Mouse (Mus musculus): ENCODE measurements around the gene Milr1. TPM values are rescaled to one million over a fixed set of nuclear protein-coding genes. Genes with fewer than 3 reads are reported as not detected.
A peak's percentile ranks its signal among the peaks of the same experiment; 100 is the strongest.
"Not testable (repeated sequence)": the region's sequence is repeated elsewhere in the genome, so short reads cannot be mapped to it uniquely, and the experiment has no call there.

Gene Milr1
- polyA plus RNA-seq, 1 experiment from 2014 or later = 1.3 TPM

DNA sequence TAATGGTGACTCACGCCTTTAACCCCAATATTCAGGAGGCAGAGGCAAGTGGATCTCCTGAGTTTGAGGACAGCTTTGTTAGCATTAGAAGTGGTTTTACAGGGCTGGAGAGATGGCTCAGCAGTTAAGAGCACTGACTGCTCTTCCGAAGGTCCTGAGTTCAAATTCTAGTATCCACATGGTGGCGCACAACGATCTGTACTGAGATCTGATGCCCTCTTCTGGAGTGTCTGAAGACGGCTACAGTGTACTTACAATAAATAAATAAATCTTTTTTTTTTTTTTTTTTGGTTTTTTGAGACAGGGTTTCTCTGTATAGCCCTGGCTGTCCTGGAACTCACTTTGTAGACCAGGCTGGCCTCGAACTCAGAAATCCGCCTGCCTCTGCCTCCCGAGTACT lies 10.3 kb upstream of the Milr1 start:
- H3K27me3 ChIP-seq (ENCODE audit: control insufficient read depth, insufficient read depth, low read length); H3K27ac ChIP-seq (ENCODE audit: low read depth, low read length); H3K4me3 ChIP-seq (ENCODE audit: low read depth, low read length); H3K9ac ChIP-seq (ENCODE audit: low read length); H3K4me1 ChIP-seq (replicated peaks; ENCODE audit: control insufficient read depth, insufficient read depth, low read length); ATAC-seq (replicated peaks; ENCODE audit: low FRiP score); H3K9me3 ChIP-seq (ENCODE audit: control insufficient read depth, low read length); H3K4me2 ChIP-seq (ENCODE audit: low read depth, low read length, severe bottlenecking); DNase-seq (ENCODE audit: low spot score); H3K36me3 ChIP-seq (ENCODE audit: control insufficient read depth, insufficient read depth, low read length): not testable (repeated sequence)
- 84% methylated on average over 7 of the region's 8 CpGs for WGBS

DNA sequence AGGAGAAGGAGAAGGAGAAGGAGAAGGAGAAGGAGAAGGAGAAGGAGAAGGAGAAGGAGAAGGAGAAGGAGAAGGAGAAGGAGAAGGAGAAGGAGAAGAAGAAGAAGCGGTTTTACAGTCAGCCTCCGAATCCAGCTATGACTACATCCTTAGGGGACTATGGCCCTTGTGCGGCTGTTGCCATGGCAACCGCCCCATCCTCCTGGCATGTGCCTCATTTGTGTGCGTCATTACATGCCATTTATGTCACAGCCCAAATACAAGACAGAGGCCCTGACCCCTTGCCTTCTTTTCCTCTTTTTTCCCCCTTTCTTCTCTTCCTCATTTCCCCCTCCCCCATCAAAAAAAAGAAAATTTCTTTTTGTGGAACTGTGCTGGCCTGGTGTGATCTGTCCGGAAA lies 9.8 kb upstream of the Milr1 start:
- H3K27me3 ChIP-seq (ENCODE audit: control insufficient read depth, insufficient read depth, low read length) = no peaks in the 10 kb centered on the region
- 48% methylated on average over 6 of the region's 6 CpGs for WGBS
- H3K4me1 ChIP-seq (replicated peaks; ENCODE audit: control insufficient read depth, insufficient read depth, low read length) = peaks cover 10% of the 10 kb centered on the region; the same call in 1 of the 2 replicates
- H3K36me3 ChIP-seq (ENCODE audit: control insufficient read depth, insufficient read depth, low read length) = no peaks in the 10 kb centered on the region
- H3K9me3 ChIP-seq (ENCODE audit: control insufficient read depth, low read length) = no peaks in the 10 kb centered on the region
- no peak overlapping the region for H3K9ac ChIP-seq (ENCODE audit: low read length)
- ATAC-seq (replicated peaks; ENCODE audit: low FRiP score) (0 out of 2 replicates have a peak, but pooled peaks have one; percentile 60), DNase-seq (ENCODE audit: low spot score) (peak; percentile 80)
- H3K27ac ChIP-seq (ENCODE audit: low read depth, low read length) = no peak overlapping the region
- no peak overlapping the region for H3K4me3 ChIP-seq (ENCODE audit: low read depth, low read length)
- no peak overlapping the region for H3K4me2 ChIP-seq (ENCODE audit: low read depth, low read length, severe bottlenecking)

- DNase-seq (ENCODE audit: low spot score) = no peak
- no peaks in the 10 kb centered on the region for H3K36me3 ChIP-seq (ENCODE audit: control insufficient read depth, insufficient read depth, low read length)
- 94% methylated on average over 3 of the region's 3 CpGs for WGBS
- H3K4me3 ChIP-seq (ENCODE audit: low read depth, low read length) = no peak overlapping the region
- no peak overlapping the region for H3K4me2 ChIP-seq (ENCODE audit: low read depth, low read length, severe bottlenecking)
- H3K9me3 ChIP-seq (ENCODE audit: control insufficient read depth, low read length) = no peaks in the 10 kb centered on the region
- no peaks in the 10 kb centered on the region for H3K27me3 ChIP-seq (ENCODE audit: control insufficient read depth, insufficient read depth, low read length)
- peaks cover 8% of the 10 kb centered on the region; the same call in 1 of the 2 replicates for H3K4me1 ChIP-seq (replicated peaks; ENCODE audit: control insufficient read depth, insufficient read depth, low read length)
- H3K27ac ChIP-seq (ENCODE audit: low read depth, low read length) = no peak overlapping the region
- no peak for ATAC-seq (replicated peaks; ENCODE audit: low FRiP score)
- H3K9ac ChIP-seq (ENCODE audit: low read length) = no peak overlapping the region
These were observed 9.2 kb upstream of the Milr1 start for GRCm38 (mm10) chr11:106741826-106742225.

GRCm38 (mm10) chr11:106742388-106742841 lies 8.6 kb upstream of the Milr1 start:
- ATAC-seq (replicated peaks; ENCODE audit: low FRiP score) (no peak), DNase-seq (ENCODE audit: low spot score) (no peak)
- 54% methylated on average over 6 of the region's 6 CpGs for WGBS

DNA sequence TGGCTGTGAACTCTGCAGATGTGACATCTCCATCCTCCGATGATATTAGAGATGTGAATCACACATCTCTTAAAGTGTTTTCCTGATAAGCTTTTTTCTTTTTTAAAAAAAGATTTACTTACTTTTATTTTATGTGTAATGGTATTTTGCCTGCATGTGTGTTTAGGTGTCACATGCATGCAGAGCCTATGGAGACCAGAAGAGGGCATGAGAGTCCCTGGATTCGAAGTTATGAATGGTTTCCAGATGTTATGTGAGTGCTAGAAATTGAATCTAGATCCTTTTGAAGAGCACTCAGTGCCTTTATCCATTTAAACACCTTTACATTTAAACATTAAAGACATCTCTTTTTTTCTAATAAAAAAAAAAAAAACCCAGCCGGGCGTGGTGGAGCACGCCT lies 6.1 kb upstream of the Milr1 start:
- DNase-seq (ENCODE audit: low spot score) = no peak
- no peaks in the 10 kb centered on the region; the same call in 1 of the 2 replicates for H3K9me3 ChIP-seq (ENCODE audit: control insufficient read depth, low read length)
- no peak overlapping the region for H3K27ac ChIP-seq (ENCODE audit: low read depth, low read length)
- H3K9ac ChIP-seq (ENCODE audit: low read length) = no peak overlapping the region
- no peaks in the 10 kb centered on the region for H3K36me3 ChIP-seq (ENCODE audit: control insufficient read depth, insufficient read depth, low read length)
- no peak for ATAC-seq (replicated peaks; ENCODE audit: low FRiP score)
- H3K27me3 ChIP-seq (ENCODE audit: control insufficient read depth, insufficient read depth, low read length) = no peaks in the 10 kb centered on the region
- no peak overlapping the region for H3K4me3 ChIP-seq (ENCODE audit: low read depth, low read length)
- H3K4me1 ChIP-seq (replicated peaks; ENCODE audit: control insufficient read depth, insufficient read depth, low read length) = no peaks in the 10 kb centered on the region
- H3K4me2 ChIP-seq (ENCODE audit: low read depth, low read length, severe bottlenecking) = no peak overlapping the region
- WGBS = 86% methylated on average over 5 of the region's 5 CpGs

More at GRCm38 (mm10) chr11:106742388-106742841, 8.6 kb upstream of the Milr1 start:
- H3K4me3 ChIP-seq (ENCODE audit: low read depth, low read length) = no peak overlapping the region
- H3K27ac ChIP-seq (ENCODE audit: low read depth, low read length) = no peak overlapping the region
- no peak overlapping the region for H3K4me2 ChIP-seq (ENCODE audit: low read depth, low read length, severe bottlenecking)
- H3K4me1 ChIP-seq (replicated peaks; ENCODE audit: control insufficient read depth, insufficient read depth, low read length) = peaks cover 3% of the 10 kb centered on the region; the same call in 1 of the 2 replicates
- no peak overlapping the region for H3K9ac ChIP-seq (ENCODE audit: low read length)
- no peaks in the 10 kb centered on the region for H3K27me3 ChIP-seq (ENCODE audit: control insufficient read depth, insufficient read depth, low read length)
- H3K36me3 ChIP-seq (ENCODE audit: control insufficient read depth, insufficient read depth, low read length) = no peaks in the 10 kb centered on the region
- no peaks in the 10 kb centered on the region; the same call in 1 of the 2 replicates for H3K9me3 ChIP-seq (ENCODE audit: control insufficient read depth, low read length)

GRCm38 (mm10) chr11:106749557-106750120 lies 1.4 kb upstream of the Milr1 start:
- H3K9me3 ChIP-seq (ENCODE audit: control insufficient read depth, low read length); DNase-seq (ENCODE audit: low spot score); H3K36me3 ChIP-seq (ENCODE audit: control insufficient read depth, insufficient read depth, low read length); ATAC-seq (replicated peaks; ENCODE audit: low FRiP score); H3K27ac ChIP-seq (ENCODE audit: low read depth, low read length); H3K27me3 ChIP-seq (ENCODE audit: control insufficient read depth, insufficient read depth, low read length); H3K9ac ChIP-seq (ENCODE audit: low read length); H3K4me1 ChIP-seq (replicated peaks; ENCODE audit: control insufficient read depth, insufficient read depth, low read length); H3K4me3 ChIP-seq (ENCODE audit: low read depth, low read length); H3K4me2 ChIP-seq (ENCODE audit: low read depth, low read length, severe bottlenecking): not testable (repeated sequence)
- 95% methylated on average over 7 of the region's 7 CpGs for WGBS

GRCm38 (mm10) chr11:106750121-106750751 lies 790 bp upstream of the Milr1 start, which contains the start of gene Pecam1:
Pecam1 (minus strand) TSS chr11:106750628.
- Histone ChIP-seq H3K9me3 (ENCODE audit: control insufficient read depth, low read length) (no peaks in the 10 kb centered on the region; the same call in 1 of the 2 replicates), H3K9ac (ENCODE audit: low read length) (no peak within 1 kb of the TSS), H3K27me3 (ENCODE audit: control insufficient read depth, insufficient read depth, low read length) (no peaks in the 10 kb centered on the region), H3K36me3 (ENCODE audit: control insufficient read depth, insufficient read depth, low read length) (no peaks in the 10 kb centered on the region), H3K4me3 (ENCODE audit: low read depth, low read length) (no peak within 1 kb of the TSS), H3K4me1 (replicated peaks; ENCODE audit: control insufficient read depth, insufficient read depth, low read length) (no peaks in the 10 kb centered on the region), H3K27ac (ENCODE audit: low read depth, low read length) (no peak within 1 kb of the TSS), H3K4me2 (ENCODE audit: low read depth, low read length, severe bottlenecking) (no peak within 1 kb of the TSS)
- ATAC-seq (replicated peaks; ENCODE audit: low FRiP score) = no peak
- 92% methylated on average over 13 of the region's 13 CpGs for WGBS
- DNase-seq (ENCODE audit: low spot score) = no peak

DNA sequence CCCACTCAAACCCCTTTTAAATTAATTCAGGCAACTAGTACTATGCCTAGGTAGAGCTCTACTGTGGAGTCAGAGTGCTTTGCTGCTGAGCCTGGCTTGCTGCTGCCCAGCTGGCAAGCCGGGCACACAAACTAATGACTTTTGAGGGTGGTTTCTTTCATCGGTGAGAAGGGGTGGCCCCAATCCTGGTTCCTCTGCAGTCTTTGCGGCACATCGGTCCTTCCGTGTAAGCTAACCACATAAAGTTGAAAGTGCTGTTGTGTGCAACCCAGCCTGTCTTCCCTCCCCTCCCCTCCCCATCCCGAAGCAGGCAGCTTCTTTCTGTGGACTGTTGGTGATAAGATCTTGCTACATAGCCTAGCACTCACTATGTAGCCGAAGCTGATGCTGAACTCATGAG lies 1.1 kb downstream of the Milr1 start:
- Histone ChIP-seq H3K4me3 (ENCODE audit: low read depth, low read length) (no peak overlapping the region), H3K4me1 (replicated peaks; ENCODE audit: control insufficient read depth, insufficient read depth, low read length) (no peaks in the 10 kb centered on the region), H3K36me3 (ENCODE audit: control insufficient read depth, insufficient read depth, low read length) (no peaks in the 10 kb centered on the region), H3K4me2 (ENCODE audit: low read depth, low read length, severe bottlenecking) (no peak overlapping the region), H3K9me3 (ENCODE audit: control insufficient read depth, low read length) (no peaks in the 10 kb centered on the region; the same call in 1 of the 2 replicates), H3K27ac (ENCODE audit: low read depth, low read length) (no peak overlapping the region), H3K9ac (ENCODE audit: low read length) (no peak overlapping the region), H3K27me3 (ENCODE audit: control insufficient read depth, insufficient read depth, low read length) (no peaks in the 10 kb centered on the region)
- 89% methylated on average over 7 of the region's 7 CpGs for WGBS
- DNase-seq (ENCODE audit: low spot score) (no peak), ATAC-seq (replicated peaks; ENCODE audit: low FRiP score) (no peak)

DNA sequence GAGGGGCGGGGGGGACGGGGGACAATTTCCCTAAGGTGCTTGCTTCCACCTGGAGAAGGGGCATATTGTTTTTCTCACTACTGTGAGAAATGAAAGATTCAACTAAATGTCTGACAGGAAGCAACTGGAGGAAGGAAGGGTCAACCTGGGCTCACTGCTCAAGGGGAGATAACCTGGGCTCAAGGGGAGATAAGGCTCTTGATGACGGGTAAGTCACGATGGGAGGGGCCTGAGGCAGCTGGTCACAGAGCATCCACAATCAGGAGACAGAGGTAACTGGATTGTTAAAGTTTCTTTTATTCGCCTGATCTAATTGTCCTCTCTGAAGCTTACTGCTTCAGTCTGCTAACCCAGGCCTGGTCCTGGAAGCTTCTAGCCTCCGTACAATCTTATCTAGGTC lies 2.3 kb downstream of the Milr1 start:
- Histone ChIP-seq H3K9me3 (ENCODE audit: control insufficient read depth, low read length) (no peaks in the 10 kb centered on the region), H3K36me3 (ENCODE audit: control insufficient read depth, insufficient read depth, low read length) (no peaks in the 10 kb centered on the region), H3K27ac (ENCODE audit: low read depth, low read length) (no peak overlapping the region), H3K4me1 (replicated peaks; ENCODE audit: control insufficient read depth, insufficient read depth, low read length) (no peaks in the 10 kb centered on the region), H3K4me3 (ENCODE audit: low read depth, low read length) (no peak overlapping the region), H3K9ac (ENCODE audit: low read length) (no peak overlapping the region), H3K27me3 (ENCODE audit: control insufficient read depth, insufficient read depth, low read length) (no peaks in the 10 kb centered on the region), H3K4me2 (ENCODE audit: low read depth, low read length, severe bottlenecking) (no peak overlapping the region)
- ATAC-seq (replicated peaks; ENCODE audit: low FRiP score) = no peak
- WGBS = 92% methylated on average over 6 of the region's 6 CpGs
- DNase-seq (ENCODE audit: low spot score) = no peak
